Mouse (Mus musculus): ENCODE measurements around the gene Etfb. TPM values are rescaled to one million over a fixed set of nuclear protein-coding genes. Genes with fewer than 3 reads are reported as not detected.

Etfb gene
- polyA plus RNA-seq, 1 experiment from 2014 or later, result 668 TPM

DNA sequence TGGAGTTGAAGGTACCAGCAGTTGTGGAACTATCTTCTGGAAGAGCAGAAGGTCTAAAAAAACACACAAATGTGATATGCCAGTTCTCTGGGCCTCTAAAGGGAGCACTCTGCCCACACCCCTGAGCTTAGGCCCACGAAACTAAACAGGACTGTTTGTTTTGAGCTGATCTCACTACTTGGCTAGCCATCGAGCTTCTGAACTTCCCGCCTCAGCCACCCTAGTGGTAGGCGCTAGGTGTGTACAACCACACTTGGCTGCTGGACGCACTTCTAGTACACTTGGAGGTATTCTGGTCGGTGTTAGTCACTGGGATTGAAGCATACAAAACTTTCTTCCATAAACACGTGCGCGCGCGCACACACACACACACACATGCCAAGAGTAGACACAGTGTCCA is 7.8 kb downstream of the Etfb start:
- no peak overlapping the region for H3K9ac ChIP-seq
- no peak overlapping the region for H3K4me3 ChIP-seq
- no peak for ATAC-seq (replicated peaks; ENCODE audit: insufficient number of reproducible peaks, insufficient read depth, low FRiP score, low read depth)
- H3K27ac ChIP-seq, result no peak overlapping the region
- WGBS, result 90% methylated on average over 11 of the region's 11 CpGs
- no peak overlapping the region for H3K4me2 ChIP-seq
- H3K36me3 ChIP-seq, result peaks cover 46% of the 10 kb centered on the region
- no peaks in the 10 kb centered on the region for H3K9me3 ChIP-seq (replicated peaks)
- peaks cover 28% of the 10 kb centered on the region for H3K4me1 ChIP-seq (replicated peaks)
- H3K27me3 ChIP-seq, result no peaks in the 10 kb centered on the region

DNA sequence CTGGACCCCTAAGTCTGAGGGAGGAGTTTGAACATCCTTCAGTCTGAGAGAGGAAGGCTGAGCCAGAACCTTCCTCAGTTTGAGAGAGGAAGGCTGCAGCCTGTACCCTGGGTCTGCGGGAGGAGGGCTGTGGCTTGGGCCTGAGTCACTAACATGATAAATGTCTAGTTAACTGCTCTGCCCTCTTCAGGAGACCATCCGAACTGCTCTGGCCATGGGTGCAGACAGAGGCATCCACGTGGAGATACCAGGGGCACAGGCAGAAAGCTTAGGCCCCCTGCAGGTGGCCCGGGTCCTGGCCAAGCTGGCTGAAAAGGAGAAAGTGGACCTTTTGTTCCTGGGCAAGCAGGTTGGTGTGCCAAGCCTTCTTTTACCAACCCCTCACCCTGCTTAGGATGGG is 8.7 kb downstream of the Etfb start:
- no peak overlapping the region for H3K9ac ChIP-seq
- peaks cover 55% of the 10 kb centered on the region for H3K36me3 ChIP-seq
- H3K4me3 ChIP-seq, result no peak overlapping the region
- no peak; the same call in 1 of the 2 replicates for ATAC-seq (replicated peaks; ENCODE audit: insufficient number of reproducible peaks, insufficient read depth, low FRiP score, low read depth)
- H3K27me3 ChIP-seq, result no peaks in the 10 kb centered on the region
- H3K4me2 ChIP-seq, result no peak overlapping the region
- H3K9me3 ChIP-seq (replicated peaks), result no peaks in the 10 kb centered on the region
- peaks cover 24% of the 10 kb centered on the region for H3K4me1 ChIP-seq (replicated peaks)
- H3K27ac ChIP-seq, result no peak overlapping the region
- WGBS, result 50% methylated on average over 4 of the region's 4 CpGs

DNA sequence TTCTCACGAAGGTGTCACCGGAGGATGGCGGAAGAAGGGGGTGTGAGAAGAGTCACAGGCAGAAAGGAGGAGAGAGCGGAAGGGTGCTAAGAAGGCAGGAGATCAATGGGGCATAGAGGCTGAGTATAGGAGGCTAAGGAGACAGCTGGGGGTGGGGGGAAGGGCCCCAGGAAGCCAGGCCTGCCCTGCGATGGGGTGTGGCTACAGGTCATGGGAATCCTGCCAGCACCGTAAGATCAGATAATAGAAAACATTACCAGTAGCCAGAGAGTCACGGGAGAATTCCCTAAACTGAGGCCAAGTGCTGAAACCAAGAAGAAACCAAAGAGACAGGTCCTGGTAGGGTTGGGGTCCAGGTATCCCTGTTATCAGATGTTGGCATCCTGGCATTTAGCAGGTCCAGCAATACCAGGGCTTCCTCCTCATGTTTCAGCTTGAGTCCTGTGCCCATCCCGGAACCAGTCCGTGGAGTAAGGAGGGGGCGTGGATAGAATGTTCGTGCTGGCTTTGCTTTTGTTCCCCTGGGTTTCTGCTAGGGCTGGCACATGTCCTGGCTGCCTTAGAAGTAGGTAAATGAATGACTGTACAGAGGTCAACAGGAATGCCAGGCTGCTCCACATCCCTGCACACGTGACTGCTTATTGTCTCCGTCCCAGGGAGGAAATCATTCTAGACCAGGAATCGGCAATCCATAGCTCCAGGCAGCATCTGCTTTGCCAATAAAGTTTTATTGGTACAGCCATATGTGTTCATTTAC is 9.9 kb downstream of the Etfb start:
- H3K27ac ChIP-seq, result no peak overlapping the region
- H3K4me2 ChIP-seq, result no peak overlapping the region
- H3K27me3 ChIP-seq, result no peaks in the 10 kb centered on the region
- H3K4me1 ChIP-seq (replicated peaks), result peaks cover 12% of the 10 kb centered on the region
- no peak overlapping the region for H3K9ac ChIP-seq
- no peak overlapping the region for H3K4me3 ChIP-seq
- no peaks in the 10 kb centered on the region for H3K9me3 ChIP-seq (replicated peaks)
- 83% methylated on average over 14 of the region's 14 CpGs for WGBS
- no peak for ATAC-seq (replicated peaks; ENCODE audit: insufficient number of reproducible peaks, insufficient read depth, low FRiP score, low read depth)
- peaks cover 57% of the 10 kb centered on the region for H3K36me3 ChIP-seq

DNA sequence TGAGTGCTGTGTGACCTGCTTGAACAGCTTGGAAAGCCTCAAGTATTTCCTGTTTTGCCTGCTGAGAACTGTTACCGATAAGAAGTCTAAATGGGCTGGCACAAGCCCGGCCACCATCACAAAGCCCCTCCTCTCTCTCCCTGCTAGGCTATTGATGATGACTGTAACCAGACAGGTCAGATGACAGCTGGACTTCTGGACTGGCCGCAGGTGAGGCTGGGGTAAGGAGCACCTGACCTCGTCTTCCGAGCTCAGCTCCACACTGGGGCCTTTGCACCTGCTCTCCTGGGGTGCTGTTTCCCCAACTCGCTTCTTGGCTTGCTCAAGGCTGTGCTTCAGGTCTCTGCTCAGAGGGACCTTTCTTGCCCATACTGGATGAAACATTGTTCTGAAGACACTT is 10.5 kb downstream of the Etfb start:
- WGBS, result 76% methylated on average over 6 of the region's 6 CpGs
- no peak for ATAC-seq (replicated peaks; ENCODE audit: insufficient number of reproducible peaks, insufficient read depth, low FRiP score, low read depth)
- H3K27ac ChIP-seq, result no peak overlapping the region
- H3K4me2 ChIP-seq, result no peak overlapping the region
- no peak overlapping the region for H3K9ac ChIP-seq
- H3K27me3 ChIP-seq, result no peaks in the 10 kb centered on the region
- peaks cover 57% of the 10 kb centered on the region for H3K36me3 ChIP-seq
- no peak overlapping the region for H3K4me3 ChIP-seq
- H3K4me1 ChIP-seq (replicated peaks), result peaks cover 6% of the 10 kb centered on the region
- no peaks in the 10 kb centered on the region for H3K9me3 ChIP-seq (replicated peaks)

DNA sequence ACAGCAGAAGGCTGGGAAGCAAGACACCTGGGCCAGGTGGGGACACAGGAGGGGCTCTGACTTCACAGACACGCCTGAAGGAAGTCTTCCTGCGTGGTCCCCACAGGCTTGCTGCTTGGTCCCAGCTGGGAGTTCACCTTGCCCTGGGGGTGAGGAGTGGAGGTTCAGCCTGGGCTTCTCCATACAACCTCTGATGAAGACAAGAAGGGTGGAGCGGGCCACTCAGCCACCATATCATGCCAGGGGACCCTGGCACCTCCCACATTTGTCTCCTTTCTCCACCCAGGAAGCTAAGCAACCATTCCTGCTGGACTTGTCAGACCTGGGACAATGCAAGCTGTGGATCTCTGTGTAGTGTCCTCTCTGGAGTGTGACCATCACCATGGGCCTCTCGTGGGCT is 19.0 kb downstream of the Etfb start, which contains the start of gene Vsig10l:
Vsig10l (plus strand) TSS at position 301 of the 400 bp plus-strand sequence.
- Histone ChIP-seq H3K27ac (no peak within 1 kb of the TSS), H3K4me2 (no peak within 1 kb of the TSS), H3K27me3 (peaks cover 10% of the 10 kb centered on the region), H3K9ac (no peak within 1 kb of the TSS), H3K4me1 (replicated peaks) (peaks cover 18% of the 10 kb centered on the region), H3K4me3 (no peak within 1 kb of the TSS), H3K9me3 (replicated peaks) (no peaks in the 10 kb centered on the region), H3K36me3 (no peaks in the 10 kb centered on the region; the same call in 1 of the 2 replicates)
- no peak for ATAC-seq (replicated peaks; ENCODE audit: insufficient number of reproducible peaks, insufficient read depth, low FRiP score, low read depth)
- 57% methylated on average over 4 of the region's 4 CpGs for WGBS

DNA sequence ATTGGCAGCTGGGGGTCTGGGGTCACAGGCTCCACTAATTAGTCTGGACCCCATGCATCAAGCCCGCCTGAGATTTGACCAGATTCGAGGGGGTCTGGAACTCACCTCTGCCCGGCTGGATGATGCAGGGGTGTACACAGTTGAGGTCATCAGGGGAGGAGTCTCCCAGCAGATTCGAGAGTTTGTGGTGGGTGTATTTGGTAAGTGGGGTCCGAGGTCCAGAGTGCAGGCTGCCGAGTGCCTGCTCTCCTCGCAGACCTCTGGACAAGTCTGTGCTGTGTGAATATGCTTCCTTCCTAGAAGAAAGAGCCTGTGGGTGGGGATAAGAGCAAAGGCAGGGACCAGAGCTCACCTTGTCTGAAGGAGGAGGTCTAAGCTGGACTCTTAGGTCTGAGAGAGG is 20.1 kb downstream of the Etfb start:
- no peak overlapping the region for H3K4me3 ChIP-seq
- no peaks in the 10 kb centered on the region for H3K9me3 ChIP-seq (replicated peaks)
- H3K27me3 ChIP-seq, result peaks cover 10% of the 10 kb centered on the region
- no peak for ATAC-seq (replicated peaks; ENCODE audit: insufficient number of reproducible peaks, insufficient read depth, low FRiP score, low read depth)
- WGBS, result 71% methylated on average over 7 of the region's 7 CpGs
- H3K36me3 ChIP-seq, result no peaks in the 10 kb centered on the region
- no peak overlapping the region for H3K27ac ChIP-seq
- no peak overlapping the region for H3K9ac ChIP-seq
- H3K4me2 ChIP-seq, result no peak overlapping the region
- H3K4me1 ChIP-seq (replicated peaks), result peaks cover 18% of the 10 kb centered on the region

DNA sequence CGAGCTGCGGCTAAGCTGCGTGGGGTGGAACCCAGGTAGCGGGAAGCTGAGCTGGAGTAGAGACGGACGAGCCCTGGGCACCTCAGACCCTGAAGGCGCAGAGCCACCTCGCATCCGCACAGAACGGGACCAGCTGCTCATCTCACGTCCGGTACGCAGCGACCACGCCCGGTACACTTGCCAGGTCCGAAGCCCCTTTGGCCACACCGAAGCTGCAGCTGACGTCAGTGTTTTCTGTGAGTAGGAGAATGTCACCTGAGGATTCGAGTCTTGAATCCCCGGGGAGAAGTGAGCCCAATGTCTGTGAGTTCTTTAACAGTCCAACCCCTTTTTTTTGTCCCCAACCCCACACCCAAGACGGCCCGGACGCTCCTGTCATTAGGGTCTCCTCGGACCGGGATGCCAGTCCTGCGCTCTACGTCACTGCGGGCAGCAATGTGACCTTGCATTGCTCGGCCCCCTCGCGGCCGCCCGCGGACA is 21.0 kb downstream of the Etfb start:
- Histone ChIP-seq H3K9me3 (replicated peaks) (no peaks in the 10 kb centered on the region), H3K27me3 (peaks cover 10% of the 10 kb centered on the region), H3K4me3 (peak overlapping the region; percentile 58), H3K36me3 (no peaks in the 10 kb centered on the region), H3K4me2 (peak overlapping the region; percentile 89), H3K9ac (peak overlapping the region; percentile 55), H3K4me1 (replicated peaks) (peaks cover 16% of the 10 kb centered on the region), H3K27ac (no peak overlapping the region)
- ATAC-seq (replicated peaks; ENCODE audit: insufficient number of reproducible peaks, insufficient read depth, low FRiP score, low read depth), result peak; percentile 63; the same call in 1 of the 2 replicates
- WGBS, result 6% methylated on average over 35 of the region's 35 CpGs

DNA sequence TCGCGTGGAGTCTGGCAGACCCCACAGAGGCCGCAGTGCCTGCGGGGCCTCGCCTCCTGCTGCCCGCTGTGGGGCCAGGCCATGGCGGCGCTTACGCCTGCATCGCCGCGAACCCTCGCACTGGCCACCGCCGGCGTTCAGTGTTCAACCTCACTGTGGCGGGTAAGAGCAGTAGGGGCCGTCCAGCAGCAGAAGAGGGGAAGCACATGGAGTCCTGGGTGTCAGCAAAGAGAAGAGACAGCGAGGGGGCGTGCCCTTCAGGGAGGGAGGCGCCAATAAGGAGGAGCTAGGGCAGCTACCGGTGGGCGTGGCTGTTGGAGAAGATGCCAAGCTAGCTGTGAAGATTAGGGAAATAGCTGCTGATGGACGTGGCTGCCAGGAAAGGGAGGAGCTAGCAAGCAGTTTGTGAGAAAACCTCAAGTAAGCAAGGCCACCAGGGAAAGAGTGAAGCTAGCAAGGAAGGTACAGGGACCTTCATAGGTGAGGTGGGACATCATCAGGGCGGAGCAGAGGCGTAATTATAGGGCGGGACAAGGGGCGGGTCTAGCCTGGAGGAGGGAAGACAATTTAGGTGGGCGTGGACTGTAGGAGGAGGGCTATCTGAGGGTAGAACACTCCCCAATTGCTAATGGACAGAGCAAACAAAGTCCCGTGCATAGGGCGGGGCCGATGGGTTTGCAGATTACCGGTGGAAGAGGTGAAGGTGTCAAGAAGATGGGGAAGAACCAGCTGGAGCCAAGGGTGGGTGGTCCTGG is 21.6 kb downstream of the Etfb start:
- peak overlapping the region; percentile 58 for H3K4me3 ChIP-seq
- peak overlapping the region; percentile 55 for H3K9ac ChIP-seq
- peaks cover 15% of the 10 kb centered on the region for H3K4me1 ChIP-seq (replicated peaks)
- 2% methylated on average over 33 of the region's 33 CpGs for WGBS
- no peaks in the 10 kb centered on the region for H3K9me3 ChIP-seq (replicated peaks)
- H3K4me2 ChIP-seq, result peak overlapping the region; percentile 89
- 0 out of 2 replicates have a peak overlapping the region, but pooled peaks have one; percentile 33 for H3K27ac ChIP-seq
- peaks cover 10% of the 10 kb centered on the region for H3K27me3 ChIP-seq
- ATAC-seq (replicated peaks; ENCODE audit: insufficient number of reproducible peaks, insufficient read depth, low FRiP score, low read depth), result peak; percentile 82
- no peaks in the 10 kb centered on the region for H3K36me3 ChIP-seq

DNA sequence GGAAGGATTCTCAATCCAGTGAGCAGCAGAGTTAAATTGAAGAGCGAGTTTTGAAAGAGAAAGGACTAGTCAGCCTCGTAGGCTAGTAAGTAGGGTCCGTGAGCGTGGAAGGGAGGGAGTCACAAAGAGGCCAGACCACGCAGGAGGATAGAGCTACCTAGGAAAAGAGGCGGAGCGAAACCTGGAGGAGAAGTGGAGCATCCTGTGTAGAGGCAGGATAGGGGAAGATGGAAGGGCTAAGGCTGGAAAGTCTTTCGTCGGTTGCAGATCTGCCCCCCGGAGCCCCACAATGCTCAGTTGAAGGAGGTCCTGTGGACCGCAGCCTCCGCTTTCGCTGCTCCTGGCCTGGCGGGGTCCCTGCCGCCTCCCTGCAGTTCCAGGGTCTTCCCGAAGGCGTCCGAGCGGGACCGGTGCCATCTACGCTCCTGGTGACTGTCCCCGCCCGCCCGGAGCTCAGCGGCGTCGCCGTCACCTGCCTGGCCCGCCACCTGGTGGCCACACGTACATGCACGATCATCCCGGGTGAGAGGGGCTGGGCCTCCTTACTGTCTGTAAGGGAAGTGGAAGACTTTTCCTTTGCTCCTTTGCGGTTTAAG is 22.3 kb downstream of the Etfb start:
- H3K9ac ChIP-seq, result peak overlapping the region; percentile 52
- peak overlapping the region; percentile 33; the same call in 1 of the 2 replicates for H3K27ac ChIP-seq
- 1% methylated on average over 31 of the region's 33 CpGs for WGBS
- H3K4me3 ChIP-seq, result peak overlapping the region; percentile 58
- H3K4me1 ChIP-seq (replicated peaks), result peaks cover 15% of the 10 kb centered on the region
- no peaks in the 10 kb centered on the region for H3K36me3 ChIP-seq
- peaks cover 10% of the 10 kb centered on the region for H3K27me3 ChIP-seq
- peak overlapping the region; percentile 89 for H3K4me2 ChIP-seq
- no peaks in the 10 kb centered on the region for H3K9me3 ChIP-seq (replicated peaks)
- ATAC-seq (replicated peaks; ENCODE audit: insufficient number of reproducible peaks, insufficient read depth, low FRiP score, low read depth), result peak; percentile 56; the same call in 1 of the 2 replicates

DNA sequence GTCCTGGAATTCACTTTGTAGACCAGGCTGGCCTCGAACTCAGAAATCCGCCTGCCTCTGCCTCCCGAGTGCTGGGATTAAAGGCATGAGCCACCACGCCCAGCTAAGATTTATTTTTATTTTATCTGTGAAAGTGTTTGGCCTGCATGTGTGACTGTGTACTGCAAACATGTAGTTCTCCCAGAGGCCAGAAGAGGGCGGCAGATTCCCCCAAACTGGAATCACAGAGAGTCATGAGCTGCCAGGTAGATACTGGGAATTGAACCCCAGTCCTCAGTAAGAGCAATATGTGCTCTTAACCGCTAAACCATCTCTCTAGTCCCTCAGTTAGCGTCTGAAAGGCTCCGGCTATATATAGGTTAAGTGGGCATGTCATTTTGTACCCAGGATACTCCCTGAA is 26.5 kb downstream of the Etfb start:
- Histone ChIP-seq H3K4me1 (replicated peaks) (peaks cover 8% of the 10 kb centered on the region), H3K4me2 (no peak overlapping the region), H3K9ac (no peak overlapping the region), H3K4me3 (no peak overlapping the region), H3K27me3 (peaks cover 11% of the 10 kb centered on the region), H3K9me3 (replicated peaks) (no peaks in the 10 kb centered on the region), H3K36me3 (no peaks in the 10 kb centered on the region), H3K27ac (no peak overlapping the region)
- ATAC-seq (replicated peaks; ENCODE audit: insufficient number of reproducible peaks, insufficient read depth, low FRiP score, low read depth), result no peak
- 42% methylated on average over 8 of the region's 8 CpGs for WGBS

DNA sequence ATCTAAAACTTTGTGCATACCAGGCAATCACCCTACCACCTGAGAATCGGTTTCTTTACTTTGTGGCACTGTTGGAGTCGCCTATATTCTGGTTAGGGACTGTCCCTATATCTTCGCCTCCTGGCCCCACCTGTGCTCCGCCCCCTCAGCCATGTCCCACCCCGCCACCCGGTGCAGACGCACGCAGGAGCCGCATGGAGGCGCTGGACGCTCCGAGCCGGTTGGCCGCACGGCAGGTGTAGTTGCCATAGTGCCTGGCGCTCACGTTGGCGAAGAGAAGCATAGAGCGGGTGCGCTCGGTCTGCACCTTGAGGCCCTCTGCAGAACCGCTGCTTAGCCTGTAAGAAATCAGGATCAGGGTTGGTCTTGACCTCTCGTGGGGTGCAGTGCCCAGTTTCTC is 31.8 kb downstream of the Etfb start:
- Histone ChIP-seq H3K4me3 (no peak overlapping the region), H3K9me3 (replicated peaks) (no peaks in the 10 kb centered on the region), H3K9ac (no peak overlapping the region), H3K4me1 (replicated peaks) (peaks cover 9% of the 10 kb centered on the region), H3K27me3 (peaks cover 48% of the 10 kb centered on the region), H3K27ac (no peak overlapping the region), H3K36me3 (no peaks in the 10 kb centered on the region), H3K4me2 (no peak overlapping the region)
- 11% methylated on average over 23 of the region's 23 CpGs for WGBS
- ATAC-seq (replicated peaks; ENCODE audit: insufficient number of reproducible peaks, insufficient read depth, low FRiP score, low read depth), result no peak

All from heart, embryonic 15.5 days (tissue).